Mouse (Mus musculus): ENCODE results near the gene Acsm1.

The Acsm1 gene

GRCm38 (mm10) chr7:119670925-119671324, 64.1 kb downstream of the Acsm1 start:
- no peak for DNase-seq (ENCODE audit: low spot score in 2 of 2)

DNA sequence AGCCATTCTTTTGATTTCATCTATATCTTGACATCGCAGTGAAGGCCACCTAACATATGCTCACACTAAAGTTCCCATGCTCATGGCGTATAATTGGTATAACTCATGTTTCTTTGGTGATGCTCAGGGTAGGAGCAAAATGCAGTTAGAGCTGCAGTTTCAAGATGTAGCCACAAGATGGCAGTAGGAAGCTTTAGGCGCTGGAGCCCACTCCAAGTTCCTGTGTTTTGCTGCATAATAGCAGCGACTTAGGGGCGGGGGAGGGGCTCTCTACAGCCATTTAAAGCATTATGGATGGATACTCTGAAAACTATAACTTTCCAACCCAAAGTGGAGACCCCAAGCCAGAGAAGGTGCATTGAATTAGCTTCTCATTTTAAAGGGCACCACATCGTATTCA, 66.6 kb downstream of the Acsm1 start:
- peak in 1 of 2 experiments; percentile 25 for DNase-seq (ENCODE audit: low spot score in 2 of 2)

- no peak for DNase-seq (ENCODE audit: low spot score in 2 of 2)
Measured at GRCm38 (mm10) chr7:119680107-119680506, 73.3 kb downstream of the Acsm1 start.

- DNase-seq (ENCODE audit: low spot score in 2 of 2), result no peak
Measured at GRCm38 (mm10) chr7:119682699-119683098, 75.9 kb downstream of the Acsm1 start.

GRCm38 (mm10) chr7:119689726-119690125, 82.9 kb downstream of the Acsm1 start, which contains the start of gene Acsm4:
Acsm4 (plus strand) TSS chr7:119690026.
- DNase-seq (ENCODE audit: low spot score in 2 of 2), result no peak

DNA sequence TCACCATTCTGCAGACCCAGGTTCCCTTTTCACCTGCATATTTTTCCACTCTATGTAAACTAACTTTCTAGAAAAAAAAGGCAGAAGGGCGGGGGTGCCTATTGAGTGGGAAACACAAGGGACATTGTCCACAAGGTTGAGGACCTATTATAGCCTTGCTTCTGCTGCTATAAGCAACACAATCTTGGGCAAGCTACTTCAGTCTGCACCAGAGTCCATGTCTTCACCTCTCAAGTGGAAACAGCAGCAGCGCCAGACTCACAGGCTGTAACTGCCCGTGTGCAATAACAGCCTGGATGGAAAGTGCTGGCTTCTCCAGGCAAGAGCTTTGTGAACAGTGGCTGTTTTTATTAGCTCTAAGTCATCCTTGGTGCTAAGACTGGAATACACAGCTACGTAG, 85.5 kb downstream of the Acsm1 start:
- DNase-seq (ENCODE audit: low spot score in 2 of 2), result no peak

DNA sequence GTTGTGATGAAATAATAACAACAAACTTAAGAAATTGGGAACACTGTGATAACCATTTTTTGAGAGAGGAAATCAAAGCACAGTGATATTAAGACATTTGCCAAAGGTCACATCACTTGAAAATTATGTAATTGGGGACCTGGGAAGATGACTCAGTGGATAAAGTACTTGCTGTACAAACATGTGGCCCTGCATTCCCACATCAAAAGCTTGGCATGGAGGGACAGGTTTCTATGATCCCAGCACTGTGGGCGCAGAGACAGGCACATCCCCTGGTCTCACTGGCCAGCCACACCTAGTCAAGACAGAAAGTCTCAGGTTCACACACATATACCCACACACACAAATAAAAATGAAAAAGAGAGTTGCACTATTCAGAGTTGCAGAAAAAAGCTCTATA, 88.1 kb downstream of the Acsm1 start:
- DNase-seq (ENCODE audit: low spot score in 2 of 2), result no peak
